Mouse (Mus musculus): ENCODE data around the gene Coa5.

Gene Coa5

DNA sequence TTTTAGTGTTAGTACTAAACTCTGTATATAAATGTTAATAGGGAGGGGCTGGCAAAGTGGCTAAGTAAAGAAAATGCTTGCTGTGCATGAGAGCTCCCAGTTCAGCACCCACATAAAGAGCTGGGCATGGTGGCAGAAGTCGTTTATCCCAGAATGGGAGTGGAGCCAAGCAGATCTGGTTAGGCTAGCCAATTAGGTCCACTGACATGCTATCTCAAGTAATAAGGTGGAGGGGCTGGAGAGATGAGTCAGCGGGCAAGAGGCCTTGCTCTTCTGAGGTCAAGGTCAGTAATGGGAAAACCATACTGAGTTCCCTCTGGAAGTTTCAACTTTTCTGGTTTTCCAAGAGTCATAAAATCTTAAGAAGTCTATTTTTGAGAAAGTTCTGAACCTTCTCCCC, 992 bp downstream of the Coa5 start:
- no peak for DNase-seq

DNA sequence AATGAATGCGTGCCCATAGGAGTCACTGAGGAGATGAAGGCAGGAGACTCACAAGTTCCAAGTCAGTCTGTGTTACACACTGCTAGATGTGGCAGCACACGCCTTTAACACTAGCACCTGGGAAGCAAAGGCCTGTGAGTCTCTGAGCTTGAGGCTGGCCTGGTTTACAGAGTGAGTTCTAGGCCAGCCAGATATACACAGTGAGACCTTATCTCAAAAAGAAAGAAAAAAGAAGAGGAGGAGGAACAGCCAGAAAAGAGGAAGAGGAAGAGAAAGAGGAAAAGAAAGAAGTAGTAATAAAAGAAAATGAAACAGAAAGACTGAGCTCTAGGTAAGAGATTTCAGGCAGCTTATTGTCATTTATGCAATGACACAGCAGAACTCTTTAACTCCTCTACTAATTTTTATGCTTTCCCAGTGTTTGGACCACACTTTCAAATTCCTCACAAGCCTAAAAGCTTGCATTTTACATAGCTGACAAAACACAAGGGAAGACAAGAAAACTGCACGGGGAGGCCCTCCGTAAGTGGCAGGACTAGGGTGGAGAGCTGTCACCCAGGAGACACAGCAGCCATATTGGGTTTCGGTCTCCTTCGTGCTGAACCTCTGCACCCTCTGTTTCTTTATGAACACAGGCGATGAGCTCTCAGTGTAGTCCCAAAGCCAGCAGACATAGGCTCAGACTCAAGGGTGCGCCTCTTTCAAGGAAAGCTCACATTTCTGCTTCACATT, 2.6 kb downstream of the Coa5 start:
- DNase-seq: no peak

DNA sequence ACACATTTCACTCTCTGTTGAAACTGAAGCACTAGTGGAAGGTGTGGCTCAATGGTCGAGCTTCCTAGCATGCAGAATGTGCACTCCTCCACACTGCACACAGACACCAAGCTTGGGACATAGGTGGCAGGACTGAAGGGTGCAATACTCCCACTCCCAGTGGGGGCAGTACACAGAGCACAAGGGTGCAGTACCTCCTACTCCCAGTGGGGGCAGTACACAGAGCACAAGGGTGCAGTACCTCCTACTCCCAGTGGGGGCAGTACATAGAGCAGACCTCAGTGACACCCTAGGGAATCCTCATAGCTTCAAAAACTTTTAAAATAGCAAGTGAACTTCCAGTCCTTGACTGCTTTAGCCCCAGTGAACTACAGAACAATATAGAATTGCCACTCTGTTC, 10.5 kb downstream of the Coa5 start:
- DNase-seq: peak; percentile 49 to 55

DNA sequence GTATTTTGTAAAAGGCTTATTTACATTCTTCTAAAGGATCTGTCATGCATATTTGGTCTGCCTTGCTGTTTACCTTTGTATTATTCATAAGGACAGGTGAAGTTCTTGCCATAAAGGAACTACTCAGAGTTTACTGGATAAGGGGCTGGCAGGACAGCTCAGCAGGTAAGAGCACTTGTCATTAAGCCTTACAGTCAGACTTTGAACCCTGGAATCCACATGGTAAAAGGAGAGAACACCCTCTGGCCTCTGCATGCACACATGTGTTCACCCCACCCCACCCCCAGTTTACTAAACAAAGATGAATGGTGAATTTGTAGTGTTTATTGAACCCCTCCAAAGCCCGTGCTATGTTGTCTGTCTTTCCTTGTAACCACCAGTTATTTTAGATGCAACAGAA, 14.5 kb downstream of the Coa5 start:
- DNase-seq: no peak

DNA sequence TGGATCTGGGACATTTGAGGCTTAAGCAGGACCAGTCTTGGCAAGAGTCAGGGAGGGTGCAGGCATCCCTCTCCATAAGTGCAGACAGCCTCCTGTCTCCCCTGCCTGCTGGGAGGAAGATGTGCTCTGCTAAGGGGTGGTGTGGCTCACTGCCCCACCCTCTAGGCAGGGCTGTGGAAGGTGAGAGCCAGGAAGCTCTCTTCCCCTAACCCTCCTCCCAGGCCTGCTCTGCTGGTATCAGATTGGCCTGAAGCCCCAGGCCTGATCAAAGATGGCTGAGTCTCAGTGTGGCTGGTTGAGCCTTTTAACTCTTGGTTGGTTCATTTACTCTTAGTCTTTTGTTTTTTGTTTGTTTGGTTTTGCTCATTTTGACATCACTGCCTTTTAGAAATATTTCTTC, 20.3 kb downstream of the Coa5 start:
- no peak for DNase-seq

DNA sequence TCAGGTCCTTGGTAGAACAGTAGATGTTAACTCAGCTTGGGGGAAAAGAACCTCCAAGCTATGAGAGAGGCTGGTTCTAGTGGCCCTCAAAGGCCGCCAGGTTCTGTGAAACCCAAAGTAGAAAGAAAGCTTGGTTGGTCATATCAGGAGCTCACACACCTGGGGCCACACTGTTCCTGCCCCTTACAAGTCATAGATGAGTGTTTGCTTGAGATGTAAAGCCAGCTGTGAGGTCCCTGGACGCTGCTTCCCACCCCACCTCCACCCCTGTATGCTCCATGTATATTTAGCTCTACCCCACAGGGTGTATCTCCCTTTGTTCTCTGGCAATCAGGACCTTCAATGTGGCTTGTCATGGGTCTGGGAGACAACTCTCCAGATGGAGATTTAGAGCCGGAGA, 21.2 kb downstream of the Coa5 start:
- DNase-seq: no peak

DNA sequence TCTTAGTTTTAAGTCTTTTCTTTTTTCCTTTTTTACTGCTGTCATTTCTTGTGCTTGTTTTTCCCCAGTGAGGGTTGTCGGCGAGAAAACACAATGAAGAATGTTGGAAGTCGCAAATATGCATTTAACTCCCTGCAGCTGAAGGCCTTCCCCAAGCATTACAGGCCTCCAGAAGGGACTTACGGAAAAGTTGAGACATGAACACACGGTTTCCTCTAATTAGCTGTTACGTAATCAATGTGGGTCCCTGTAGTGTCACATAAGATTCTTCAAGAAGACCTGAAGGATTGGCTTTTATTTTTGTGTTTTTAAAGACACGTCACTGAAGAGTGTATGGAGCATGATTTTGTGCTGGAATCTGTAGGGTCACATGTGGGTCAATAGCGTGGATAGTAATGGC, 21.8 kb downstream of the Coa5 start:
- DNase-seq: no peak

DNA sequence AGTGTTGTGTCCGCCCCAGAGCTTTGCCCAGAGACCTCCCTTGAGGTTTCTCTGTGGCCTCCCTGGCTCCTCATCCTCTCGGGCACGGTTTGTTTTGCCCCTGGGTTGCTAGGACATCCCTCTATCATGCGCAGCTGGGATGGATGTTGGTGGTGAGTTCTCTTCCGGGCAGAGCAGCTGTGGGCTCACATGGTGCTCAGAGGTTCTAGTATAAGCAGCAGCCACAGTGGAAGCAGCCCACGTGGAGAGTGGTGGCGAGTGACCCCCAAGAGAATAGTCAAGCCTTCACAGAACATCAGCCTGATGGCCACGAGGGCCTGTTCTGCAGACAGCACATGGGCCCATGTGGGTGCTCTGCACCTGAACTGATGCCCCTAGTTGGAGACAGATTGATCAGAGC, 22.7 kb downstream of the Coa5 start:
- DNase-seq: no peak

DNA sequence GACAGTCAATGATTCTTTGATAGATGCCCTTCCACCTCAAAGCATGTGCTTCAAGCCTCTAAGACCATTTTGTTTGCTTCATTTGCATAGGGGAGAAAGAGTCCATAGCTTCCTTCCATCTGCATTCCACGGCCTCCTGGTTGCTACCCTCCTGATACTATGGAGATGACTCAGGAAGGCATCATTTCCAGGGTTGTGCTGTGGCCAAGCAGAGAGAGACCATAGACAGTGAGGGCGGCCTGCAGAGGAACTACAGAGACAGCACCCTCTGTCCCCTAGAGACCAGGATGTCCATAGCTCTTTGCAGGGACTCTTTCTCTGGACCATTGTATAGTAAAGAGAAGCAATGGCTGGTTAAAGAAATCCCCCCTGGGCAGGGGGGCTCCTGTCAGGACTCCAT, 24.8 kb downstream of the Coa5 start:
- DNase-seq: no peak

DNA sequence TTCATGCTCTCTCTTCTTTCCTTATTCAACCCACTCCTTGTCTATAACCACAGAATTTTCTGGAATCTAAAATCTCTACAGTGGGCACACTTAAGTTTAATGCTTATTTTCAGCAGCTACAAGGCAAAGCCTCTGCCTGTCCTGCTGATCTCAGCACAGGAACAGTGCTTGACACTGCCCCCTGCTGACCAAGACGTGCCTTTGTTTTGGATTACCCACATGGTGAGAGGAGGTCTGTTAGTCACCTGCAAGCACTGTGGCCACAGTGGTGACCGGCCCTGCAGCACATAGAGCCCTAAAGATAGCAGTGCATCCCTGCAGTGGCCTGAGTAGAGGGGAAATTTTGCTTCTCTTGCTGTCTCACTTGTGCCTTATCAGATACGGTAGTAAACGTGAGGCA, 28.2 kb downstream of the Coa5 start:
- peak; percentile 77 to 83 for DNase-seq

DNA sequence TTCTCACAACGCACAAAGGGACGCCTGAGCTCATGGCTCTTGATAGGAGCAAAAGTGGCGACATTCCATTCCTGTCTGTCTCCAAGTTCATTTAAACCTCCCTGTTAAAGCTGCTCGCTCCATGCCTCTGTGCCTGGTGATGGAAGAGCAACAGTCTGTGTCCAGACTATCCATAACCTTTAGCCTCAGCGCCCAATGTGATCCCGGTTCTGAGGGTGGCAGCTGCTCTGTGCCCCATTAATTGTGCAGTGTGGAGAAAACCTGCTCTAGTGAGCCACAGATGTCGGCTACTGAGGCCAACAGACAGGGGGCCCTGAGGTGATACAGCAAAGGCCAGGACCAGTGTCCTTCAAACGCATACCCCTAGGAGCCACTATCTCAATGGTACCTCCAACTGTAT, 30.2 kb downstream of the Coa5 start:
- no peak for DNase-seq

DNA sequence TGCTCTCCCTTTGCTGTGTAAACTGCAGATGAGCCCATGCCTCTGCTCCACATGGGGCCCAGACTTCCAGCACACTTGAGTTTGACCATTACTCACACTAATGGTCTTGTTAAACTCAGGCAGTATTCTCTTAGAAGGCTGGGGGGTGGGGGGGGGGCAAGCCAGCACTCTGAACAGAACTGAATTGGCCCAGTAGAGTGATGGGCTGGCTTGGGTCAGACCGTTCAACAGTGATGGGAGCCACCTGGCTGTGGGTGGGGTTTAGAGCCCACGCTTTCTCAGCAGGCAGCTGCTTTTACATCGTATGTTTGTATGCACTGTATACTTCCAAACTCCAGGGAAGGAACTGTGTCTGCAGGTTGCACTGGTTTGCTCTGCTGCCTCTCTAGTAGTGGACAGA, 30.9 kb downstream of the Coa5 start:
- no peak for DNase-seq

DNA sequence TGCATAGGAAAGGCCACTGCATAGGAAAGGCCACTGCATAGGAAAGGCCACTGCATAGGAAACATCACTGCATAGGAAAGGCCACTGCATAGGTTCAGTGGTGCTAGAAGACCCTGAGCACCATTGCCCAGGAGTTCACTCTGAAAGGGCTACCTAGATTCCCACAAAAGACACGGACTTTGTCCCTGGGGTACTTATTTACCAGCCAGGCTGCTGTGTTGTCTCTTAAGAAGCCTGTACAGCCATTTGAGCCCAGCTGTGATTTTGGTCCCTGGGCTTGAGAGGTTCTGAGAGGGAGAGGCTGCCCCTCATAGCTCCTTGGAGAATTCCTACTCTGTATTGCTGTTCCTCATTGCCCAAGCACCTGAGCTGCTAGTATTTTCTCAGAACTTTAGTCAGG, 33.4 kb downstream of the Coa5 start:
- DNase-seq: no peak

DNA sequence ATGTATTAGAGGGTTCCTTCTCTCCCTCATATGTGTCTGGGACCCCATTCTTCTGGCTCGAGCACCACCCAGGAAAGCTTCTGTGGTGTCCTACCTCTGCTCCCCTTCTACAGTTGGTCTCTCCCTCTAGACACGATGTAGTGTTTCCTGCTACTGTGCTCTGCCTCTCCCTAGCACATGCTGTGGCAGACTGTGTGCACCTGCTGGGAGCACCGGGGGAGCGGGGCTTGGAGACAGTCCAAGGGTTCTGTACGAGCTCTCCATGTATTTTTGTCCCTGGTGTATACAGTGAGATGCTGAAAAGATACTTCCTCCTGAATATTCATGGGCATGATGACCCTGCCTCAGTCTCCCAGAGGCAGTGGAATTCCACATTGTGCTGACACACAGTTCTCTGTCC, 36.7 kb downstream of the Coa5 start:
- DNase-seq: no peak

DNA sequence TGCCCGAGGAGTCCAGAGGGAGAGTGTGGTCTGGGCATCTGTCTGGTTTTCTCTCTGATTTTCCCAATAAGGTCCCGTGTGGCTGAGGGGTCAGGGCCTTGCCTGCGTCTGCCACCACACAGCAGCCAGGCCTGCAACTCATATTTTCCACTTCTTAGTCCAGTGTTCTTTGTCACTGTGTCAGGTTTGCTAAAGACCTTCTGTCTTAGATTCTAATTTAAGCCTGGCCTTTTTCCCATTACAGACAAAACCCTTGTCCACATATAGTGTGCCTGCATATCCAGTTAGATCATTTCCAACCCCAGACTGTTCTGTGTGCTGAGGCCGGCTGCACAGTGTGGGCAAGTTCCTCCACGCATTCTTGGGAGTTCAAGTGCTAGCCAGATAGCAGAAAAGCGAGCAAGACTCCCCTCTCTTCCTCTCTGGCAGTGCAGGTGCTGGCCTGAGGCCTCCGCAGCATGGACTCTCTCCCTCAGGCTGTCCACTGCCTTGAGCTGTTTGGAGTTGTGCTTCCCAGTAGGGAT, 43.4 kb downstream of the Coa5 start:
- peak; percentile 38 to 59 for DNase-seq

DNA sequence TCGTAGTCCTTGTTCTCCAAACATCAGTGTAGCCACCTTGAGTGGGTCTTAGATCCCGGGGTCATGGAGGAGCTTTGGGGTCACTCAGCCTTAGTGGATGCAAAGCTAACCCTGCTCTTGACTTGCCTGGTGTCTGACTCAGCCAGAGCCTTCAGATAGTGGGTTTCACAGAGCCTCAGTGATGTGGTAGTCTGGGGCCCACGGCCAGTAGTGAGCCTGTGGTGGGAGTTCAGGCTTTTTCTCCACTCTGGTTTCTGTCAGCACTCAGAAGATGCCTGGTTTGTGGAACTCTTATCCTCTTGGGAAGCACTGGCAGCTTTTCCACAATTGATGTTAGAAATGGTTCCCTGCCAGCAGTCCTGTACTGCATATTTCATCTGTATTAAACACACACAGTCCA, 45.6 kb downstream of the Coa5 start:
- DNase-seq: no peak

DNA sequence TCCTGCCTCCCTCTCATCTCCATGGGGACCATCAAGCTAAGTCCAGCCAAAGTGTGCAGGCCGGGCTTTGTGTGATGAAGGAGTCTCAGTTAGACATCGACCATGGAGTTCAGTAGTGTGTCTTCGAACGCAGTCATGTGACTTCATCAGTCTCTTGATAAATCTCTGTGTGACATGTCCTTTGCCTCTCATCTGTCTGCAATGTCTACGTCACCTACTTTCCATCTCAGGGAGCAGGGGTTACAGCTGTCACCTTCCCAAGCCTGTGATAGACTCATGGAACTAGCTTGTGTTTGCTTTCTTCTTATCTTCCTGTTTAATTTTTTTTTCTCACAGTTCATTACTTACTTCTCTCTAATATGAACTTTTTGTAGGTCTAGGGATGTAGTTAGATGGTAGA, 49.0 kb downstream of the Coa5 start:
- DNase-seq: no peak

DNA sequence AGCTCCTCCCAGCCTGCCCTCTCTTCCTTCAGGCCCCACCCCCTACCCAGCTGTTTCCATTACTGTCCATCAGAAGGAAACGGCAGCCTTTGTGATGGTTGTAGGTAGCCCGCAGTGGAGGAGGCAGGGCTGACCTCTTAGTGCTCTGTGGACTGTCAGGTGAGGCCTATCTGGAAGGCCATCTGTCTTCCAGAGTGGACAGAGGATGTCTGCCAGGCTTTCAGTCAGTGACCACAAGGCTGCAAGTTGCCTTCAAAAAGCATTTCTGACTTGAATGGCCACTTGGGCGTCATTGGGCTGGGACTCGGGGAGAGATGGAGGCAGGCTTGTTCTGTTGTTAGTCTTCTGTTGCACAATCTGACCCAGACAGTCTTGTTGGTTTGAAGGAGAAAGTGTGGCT, 50.4 kb downstream of the Coa5 start:
- peak; percentile 35 to 54 for DNase-seq

DNA sequence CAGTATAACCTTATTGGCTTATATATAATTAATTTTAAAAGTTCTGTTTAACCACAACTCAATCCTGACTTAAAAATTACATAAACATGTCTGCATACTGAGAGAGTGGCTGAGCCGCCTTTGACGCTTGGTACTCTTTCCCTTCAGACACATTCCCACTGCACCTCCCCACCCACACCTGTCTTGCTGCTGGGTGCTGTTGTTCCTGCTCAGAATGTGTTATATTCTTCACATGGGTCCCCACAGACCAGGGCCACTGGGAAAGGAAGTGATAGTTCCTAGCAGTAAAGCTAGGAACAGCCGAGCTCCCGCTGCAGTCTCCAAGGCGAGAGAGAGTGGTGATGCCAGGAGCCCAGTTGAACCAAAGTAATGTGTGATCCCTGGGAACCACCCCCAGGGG, 51.8 kb downstream of the Coa5 start:
- no peak for DNase-seq

DNA sequence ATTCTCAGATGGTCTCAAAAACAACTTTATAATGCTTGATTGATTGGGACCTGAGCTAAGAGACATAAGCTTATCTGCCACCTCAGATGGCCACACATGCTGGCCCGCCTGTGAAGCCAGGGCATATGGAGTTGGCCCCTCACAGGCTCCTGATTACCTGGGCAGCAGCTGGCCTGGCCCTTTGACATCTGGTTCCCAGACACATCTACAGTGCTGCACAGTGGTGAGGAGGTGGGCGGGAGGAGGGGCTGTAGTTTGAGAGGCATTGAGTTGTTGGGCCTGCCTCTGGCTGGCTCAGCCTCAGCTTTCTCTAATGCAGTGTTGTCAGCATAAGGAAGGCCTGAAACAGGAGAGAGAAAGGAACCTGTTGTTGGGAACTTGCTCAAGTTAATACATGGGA, 53.2 kb downstream of the Coa5 start:
- no peak for DNase-seq

DNA sequence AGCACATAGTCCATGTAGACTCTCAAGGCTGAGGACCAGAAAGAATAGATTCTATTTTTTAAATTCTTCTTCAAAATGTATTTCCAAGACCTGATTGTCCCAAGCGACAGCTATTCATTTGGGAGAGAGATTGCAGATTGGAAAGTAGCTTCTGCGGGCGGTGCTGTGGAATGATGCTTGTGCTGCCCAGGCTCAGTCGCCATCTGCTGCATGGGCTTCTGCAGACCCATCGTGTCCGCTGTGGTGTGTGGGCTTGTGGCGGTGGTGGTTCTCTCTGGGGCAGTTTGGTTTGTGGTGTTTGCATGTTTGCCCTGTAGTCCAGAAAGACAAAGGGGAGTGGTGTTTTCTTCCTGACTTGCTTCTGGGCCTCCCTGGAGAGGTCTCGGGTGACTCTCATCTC, 53.7 kb downstream of the Coa5 start:
- DNase-seq: no peak

DNA sequence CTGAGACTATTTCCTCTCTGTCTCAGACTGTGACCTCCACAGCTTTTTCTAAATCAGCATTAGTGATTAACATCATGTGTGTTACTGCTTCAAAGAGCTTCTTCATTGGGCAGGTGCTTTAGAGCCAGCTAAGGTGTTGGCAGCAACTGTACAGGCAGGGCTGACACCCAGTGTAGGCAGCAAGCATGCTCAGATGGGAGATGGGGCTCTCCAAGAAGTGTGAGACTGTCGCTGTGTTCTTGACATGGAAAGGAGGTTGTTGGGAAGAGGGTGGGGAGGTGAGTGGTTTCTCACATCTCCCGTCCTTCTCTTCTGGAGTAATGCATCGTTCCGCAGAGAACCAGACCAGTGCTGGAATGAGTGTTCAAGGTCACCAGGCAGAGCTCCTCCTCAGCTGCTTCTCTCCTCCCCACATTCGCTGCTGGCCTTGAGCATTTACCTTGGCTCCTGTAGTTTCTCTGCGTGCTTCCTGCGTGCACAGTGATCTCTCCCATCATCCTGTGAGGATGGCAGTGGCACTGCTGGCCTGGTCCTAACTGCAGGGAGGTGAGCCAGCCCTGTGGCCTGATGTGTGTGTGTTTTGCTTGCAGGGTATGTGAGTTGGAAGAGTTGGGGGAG, 61.0 kb downstream of the Coa5 start:
- DNase-seq: peak in 1 of 2 experiments; percentile 8

DNA sequence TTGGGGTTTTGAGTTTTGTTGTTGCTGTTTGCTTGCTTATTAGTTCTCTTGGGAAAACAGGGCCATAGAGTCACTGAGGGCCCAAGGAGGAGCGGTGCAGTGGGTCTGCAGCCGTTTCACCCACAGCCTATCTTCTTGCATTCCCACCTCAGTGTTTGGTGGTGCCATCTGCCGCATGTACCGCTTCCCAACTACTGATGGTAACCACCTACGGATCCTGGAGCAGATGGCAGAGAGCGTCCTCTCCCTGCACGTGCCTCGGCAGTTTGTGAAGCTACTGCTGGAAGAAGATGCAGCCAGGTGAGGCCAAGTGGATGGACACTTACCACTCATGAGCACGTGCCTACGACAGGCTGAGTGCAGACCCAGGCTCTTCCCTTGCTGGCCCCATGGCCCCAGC, 61.8 kb downstream of the Coa5 start:
- peak; percentile 71 to 72 for DNase-seq
